Mouse (Mus musculus): ENCODE measurements at regions not wholly inside any gene's neighbourhood (a gene's known extent, or its start where the extent isn't known, plus 50 kb on each side); places are given as distances from the start of the nearest gene placed in this dataset.

GRCm38 (mm10) chr11:56767424-56767823 lies 243.8 kb upstream of the Gria1 start:
- no peak overlapping the region for H3K4me3 ChIP-seq
- H3K27ac ChIP-seq (replicated peaks) = no peak overlapping the region
- no peak for ATAC-seq (ENCODE audit: extremely low read depth, insufficient number of reproducible peaks, low FRiP score, low TSS enrichment)
- H3K9me3 ChIP-seq = no peaks in the 10 kb centered on the region
- H3K36me3 ChIP-seq = no peaks in the 10 kb centered on the region
- H3K4me2 ChIP-seq = no peak overlapping the region
- no peaks in the 10 kb centered on the region for H3K27me3 ChIP-seq (replicated peaks)
- no peak overlapping the region for H3K9ac ChIP-seq
- no peaks in the 10 kb centered on the region for H3K4me1 ChIP-seq

DNA sequence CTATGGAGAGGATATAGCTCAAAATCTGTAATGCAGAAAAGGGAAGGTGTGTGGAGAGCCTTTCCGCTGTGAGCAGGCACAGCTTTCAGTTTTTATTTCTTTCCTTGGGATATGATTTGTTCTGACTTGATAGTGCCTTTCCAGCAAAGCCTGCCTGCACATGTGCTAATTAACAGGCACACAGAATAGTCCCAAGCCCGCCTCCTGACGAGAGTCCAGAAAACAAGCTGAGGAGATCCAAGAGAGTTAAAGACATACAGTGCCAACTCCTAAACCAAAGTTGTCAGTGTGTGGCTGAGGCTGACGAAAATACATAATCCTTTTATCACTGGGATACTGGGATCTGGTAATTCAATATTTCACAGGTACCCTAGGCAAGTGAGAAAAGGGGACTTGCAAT lies 224.8 kb upstream of the Gria1 start:
- ATAC-seq (ENCODE audit: extremely low read depth, insufficient number of reproducible peaks, low FRiP score, low TSS enrichment) = no peak
- Histone ChIP-seq H3K27me3 (replicated peaks) (no peaks in the 10 kb centered on the region), H3K9me3 (no peaks in the 10 kb centered on the region), H3K4me1 (no peaks in the 10 kb centered on the region), H3K4me3 (no peak overlapping the region), H3K4me2 (no peak overlapping the region), H3K9ac (no peak overlapping the region), H3K36me3 (no peaks in the 10 kb centered on the region), H3K27ac (replicated peaks) (no peak overlapping the region)
- WGBS = 72% methylated on average over 4 of the region's 4 CpGs

- Histone ChIP-seq H3K4me2 (no peak overlapping the region), H3K27ac (replicated peaks) (no peak overlapping the region), H3K9me3 (no peaks in the 10 kb centered on the region), H3K4me3 (no peak overlapping the region), H3K4me1 (no peaks in the 10 kb centered on the region), H3K9ac (no peak overlapping the region), H3K27me3 (replicated peaks) (no peaks in the 10 kb centered on the region), H3K36me3 (no peaks in the 10 kb centered on the region)
- 69% methylated on average over 2 of the region's 2 CpGs for WGBS
- ATAC-seq (ENCODE audit: extremely low read depth, insufficient number of reproducible peaks, low FRiP score, low TSS enrichment) = no peak
Measured at GRCm38 (mm10) chr11:56792691-56793090, 218.5 kb upstream of the Gria1 start.

- H3K4me3 ChIP-seq = no peak overlapping the region
- no peaks in the 10 kb centered on the region for H3K4me1 ChIP-seq
- 74% methylated on average over 4 of the region's 4 CpGs for WGBS
- no peak for ATAC-seq (ENCODE audit: extremely low read depth, insufficient number of reproducible peaks, low FRiP score, low TSS enrichment)
- H3K27ac ChIP-seq (replicated peaks) = no peak overlapping the region
- no peaks in the 10 kb centered on the region for H3K27me3 ChIP-seq (replicated peaks)
- H3K36me3 ChIP-seq = no peaks in the 10 kb centered on the region
- no peak overlapping the region for H3K9ac ChIP-seq
- H3K9me3 ChIP-seq = no peaks in the 10 kb centered on the region
- no peak overlapping the region for H3K4me2 ChIP-seq
Measured at GRCm38 (mm10) chr11:56807314-56807713, 203.9 kb upstream of the Gria1 start.

DNA sequence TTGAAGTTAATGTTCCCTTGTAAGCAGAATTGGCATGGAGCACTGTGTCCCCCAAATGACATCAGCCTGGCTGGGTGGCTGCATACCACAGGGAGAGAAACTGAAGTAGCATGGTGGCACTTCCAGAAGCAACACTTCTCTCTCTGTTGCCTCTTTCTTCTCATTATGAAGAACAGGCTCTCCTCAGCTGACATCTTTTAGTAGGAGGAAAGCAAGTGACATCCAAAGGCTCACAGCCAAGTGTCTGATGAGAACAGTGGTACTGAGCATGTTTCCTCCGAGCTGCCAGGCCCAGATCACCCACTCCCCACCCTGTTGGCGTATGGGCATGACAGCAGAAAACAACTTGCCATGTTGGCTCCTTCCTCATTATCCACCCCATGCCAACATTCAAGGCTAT lies 201.0 kb upstream of the Gria1 start:
- no peak for ATAC-seq (ENCODE audit: extremely low read depth, insufficient number of reproducible peaks, low FRiP score, low TSS enrichment)
- no peaks in the 10 kb centered on the region for H3K27me3 ChIP-seq (replicated peaks)
- no peak overlapping the region for H3K4me3 ChIP-seq
- no peaks in the 10 kb centered on the region for H3K9me3 ChIP-seq
- H3K9ac ChIP-seq = no peak overlapping the region
- H3K4me1 ChIP-seq = no peaks in the 10 kb centered on the region
- WGBS = 76% methylated on average over 2 of the region's 2 CpGs
- H3K36me3 ChIP-seq = no peaks in the 10 kb centered on the region
- no peak overlapping the region for H3K4me2 ChIP-seq
- H3K27ac ChIP-seq (replicated peaks) = no peak overlapping the region

DNA sequence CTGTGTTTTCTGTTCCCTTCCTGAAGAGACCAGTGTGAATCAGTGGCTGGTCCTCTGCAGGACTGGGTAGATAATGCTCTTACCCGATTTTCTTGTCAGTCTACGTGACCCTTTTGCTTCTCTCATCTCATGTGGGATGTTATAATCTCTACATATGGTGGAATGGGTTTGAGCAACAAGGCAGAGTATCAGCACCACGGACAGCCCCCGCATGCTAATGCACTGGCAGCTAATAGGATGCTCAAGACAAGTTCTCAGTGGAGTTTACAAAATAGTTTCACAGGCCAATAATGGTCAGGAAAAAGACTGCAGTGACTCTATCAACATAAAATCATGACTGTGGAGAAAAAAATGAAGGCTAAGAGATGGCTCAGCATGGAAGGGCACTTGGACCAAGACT lies 199.1 kb upstream of the Gria1 start:
- Histone ChIP-seq H3K9ac (no peak overlapping the region), H3K27ac (replicated peaks) (no peak overlapping the region), H3K9me3 (no peaks in the 10 kb centered on the region), H3K36me3 (no peaks in the 10 kb centered on the region), H3K27me3 (replicated peaks) (no peaks in the 10 kb centered on the region), H3K4me1 (no peaks in the 10 kb centered on the region), H3K4me3 (no peak overlapping the region), H3K4me2 (no peak overlapping the region)
- no peak for ATAC-seq (ENCODE audit: extremely low read depth, insufficient number of reproducible peaks, low FRiP score, low TSS enrichment)
- WGBS = 33% methylated on average over 4 of the region's 4 CpGs

- no peaks in the 10 kb centered on the region for H3K4me1 ChIP-seq
- no peaks in the 10 kb centered on the region for H3K27me3 ChIP-seq (replicated peaks)
- H3K36me3 ChIP-seq = no peaks in the 10 kb centered on the region
- no peaks in the 10 kb centered on the region for H3K9me3 ChIP-seq
- H3K4me3 ChIP-seq = no peak overlapping the region
- no peak overlapping the region for H3K9ac ChIP-seq
- H3K4me2 ChIP-seq = no peak overlapping the region
- H3K27ac ChIP-seq (replicated peaks) = no peak overlapping the region
- no peak for ATAC-seq (ENCODE audit: extremely low read depth, insufficient number of reproducible peaks, low FRiP score, low TSS enrichment)
Measured at GRCm38 (mm10) chr11:56823471-56823870, 187.7 kb upstream of the Gria1 start.

DNA sequence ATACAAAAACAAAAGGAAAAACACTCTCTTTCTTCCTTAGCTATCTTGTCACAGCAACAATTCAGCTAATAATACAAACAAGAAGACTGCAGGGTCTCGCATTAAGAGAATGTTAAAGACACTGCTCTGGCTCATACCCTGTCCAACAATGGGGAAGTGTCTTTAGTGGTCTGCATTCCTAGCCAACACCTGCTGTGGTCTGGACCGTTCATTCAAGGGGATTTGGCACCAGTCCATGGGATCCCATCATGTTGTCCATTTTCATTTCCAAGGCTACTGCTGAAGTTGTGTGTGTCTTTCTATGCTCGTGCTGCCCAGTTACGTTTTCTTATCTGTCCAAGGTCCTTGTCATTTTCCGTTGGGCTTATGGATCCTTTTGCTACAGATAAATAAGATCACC lies 183.7 kb upstream of the Gria1 start:
- ATAC-seq (ENCODE audit: extremely low read depth, insufficient number of reproducible peaks, low FRiP score, low TSS enrichment) = no peak
- H3K27ac ChIP-seq (replicated peaks) = no peak overlapping the region
- H3K9ac ChIP-seq = no peak overlapping the region
- no peak overlapping the region for H3K4me3 ChIP-seq
- no peak overlapping the region for H3K4me2 ChIP-seq
- no peaks in the 10 kb centered on the region for H3K36me3 ChIP-seq
- H3K27me3 ChIP-seq (replicated peaks) = no peaks in the 10 kb centered on the region
- H3K4me1 ChIP-seq = no peaks in the 10 kb centered on the region
- WGBS = 59% methylated on average over 5 of the region's 5 CpGs
- H3K9me3 ChIP-seq = no peaks in the 10 kb centered on the region

DNA sequence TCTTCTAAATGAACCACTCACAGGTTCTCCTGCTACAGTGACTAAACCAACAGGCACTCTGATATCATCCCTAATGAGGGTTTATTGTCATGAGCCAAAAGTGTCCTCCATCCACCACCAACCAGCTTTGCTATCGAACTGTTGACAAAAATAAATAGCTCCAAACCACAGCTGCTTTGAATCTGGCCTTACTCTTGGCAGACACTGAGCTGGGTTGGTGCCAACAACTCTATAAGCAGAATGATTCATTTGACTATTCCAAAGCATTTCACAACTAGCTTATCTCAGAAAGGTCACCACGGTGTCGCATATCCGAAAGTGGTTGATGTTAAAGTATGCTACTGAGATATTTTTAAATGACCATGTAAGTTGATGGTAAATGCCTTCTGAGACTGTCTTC lies 148.5 kb upstream of the Gria1 start:
- peak overlapping the region; percentile 84 for H3K27ac ChIP-seq (replicated peaks)
- peak overlapping the region; percentile 30; the same call in 1 of the 2 replicates for H3K4me2 ChIP-seq
- 16% methylated on average over 4 of the region's 4 CpGs for WGBS

DNA sequence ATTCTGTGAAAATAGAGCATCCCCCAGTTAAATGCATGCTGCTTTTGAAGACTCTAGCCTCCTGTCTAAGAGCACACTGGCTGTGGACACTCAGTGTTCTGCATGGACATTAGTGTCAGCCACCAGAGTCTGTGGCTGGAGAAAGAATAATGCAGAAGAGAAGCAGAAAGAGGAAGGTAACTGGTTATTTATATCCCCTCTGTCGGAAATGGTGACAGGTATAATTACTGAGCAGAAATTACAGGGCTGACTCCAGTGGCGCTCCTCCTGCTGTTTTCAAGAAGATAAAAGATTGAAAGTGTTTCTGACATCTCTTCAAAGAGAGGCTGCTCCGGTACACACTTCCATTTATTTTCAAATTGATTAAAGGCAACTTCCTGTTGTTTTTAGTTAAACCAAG lies 139.5 kb upstream of the Gria1 start:
- no peaks in the 10 kb centered on the region for H3K27me3 ChIP-seq (replicated peaks)
- no peak overlapping the region for H3K27ac ChIP-seq (replicated peaks)
- H3K9ac ChIP-seq = no peak overlapping the region
- H3K4me1 ChIP-seq = peaks cover 9% of the 10 kb centered on the region
- 19% methylated on average over 3 of the region's 3 CpGs for WGBS
- H3K36me3 ChIP-seq = no peaks in the 10 kb centered on the region
- no peak overlapping the region for H3K4me3 ChIP-seq
- no peak for ATAC-seq (ENCODE audit: extremely low read depth, insufficient number of reproducible peaks, low FRiP score, low TSS enrichment)
- H3K9me3 ChIP-seq = no peaks in the 10 kb centered on the region; the same call in 1 of the 2 replicates
- peak overlapping the region; percentile 18; the same call in 1 of the 2 replicates for H3K4me2 ChIP-seq

More for the DNA sequence above, 148.5 kb upstream of the Gria1 start:
- H3K4me3 ChIP-seq = no peak overlapping the region
- no peak overlapping the region for H3K9ac ChIP-seq
- ATAC-seq (ENCODE audit: extremely low read depth, insufficient number of reproducible peaks, low FRiP score, low TSS enrichment) = peak; percentile 63; the same call in 1 of the 2 replicates
- no peaks in the 10 kb centered on the region for H3K27me3 ChIP-seq (replicated peaks)
- H3K9me3 ChIP-seq = no peaks in the 10 kb centered on the region
- H3K36me3 ChIP-seq = no peaks in the 10 kb centered on the region
- H3K4me1 ChIP-seq = peaks cover 24% of the 10 kb centered on the region

DNA sequence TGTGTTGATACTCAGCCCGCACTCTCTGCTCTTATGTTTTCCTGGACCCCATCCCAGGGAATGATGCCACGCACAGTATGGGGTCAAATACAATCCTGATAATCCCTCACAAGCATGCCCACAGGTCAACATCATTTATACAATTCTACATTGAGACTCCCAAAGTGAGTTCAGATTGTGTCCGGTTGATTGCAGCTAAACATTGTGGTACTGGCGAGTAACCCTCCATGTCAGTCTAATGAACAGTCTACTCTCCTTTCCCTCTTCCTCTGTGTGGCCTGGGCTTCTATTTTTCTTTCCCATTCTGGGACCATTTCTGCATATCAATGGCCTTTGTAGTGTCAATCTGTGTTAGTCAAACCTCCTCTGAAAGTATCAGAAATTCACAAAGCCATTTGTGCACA lies 112.6 kb upstream of the Gria1 start:
- no peaks in the 10 kb centered on the region for H3K36me3 ChIP-seq

GRCm38 (mm10) chr11:56901201-56901600 lies 110.0 kb upstream of the Gria1 start:
- Histone ChIP-seq H3K4me2 (no peak overlapping the region), H3K9me3 (no peaks in the 10 kb centered on the region), H3K27me3 (replicated peaks) (no peaks in the 10 kb centered on the region), H3K4me1 (no peaks in the 10 kb centered on the region), H3K9ac (no peak overlapping the region), H3K36me3 (no peaks in the 10 kb centered on the region), H3K27ac (replicated peaks) (no peak overlapping the region), H3K4me3 (no peak overlapping the region)
- no peak for ATAC-seq (ENCODE audit: extremely low read depth, insufficient number of reproducible peaks, low FRiP score, low TSS enrichment)
- 76% methylated on average over 3 of the region's 3 CpGs for WGBS

More for the DNA sequence above, 112.6 kb upstream of the Gria1 start:
- no peak for ATAC-seq (ENCODE audit: extremely low read depth, insufficient number of reproducible peaks, low FRiP score, low TSS enrichment)
- Histone ChIP-seq H3K4me2 (no peak overlapping the region), H3K9me3 (no peaks in the 10 kb centered on the region), H3K4me3 (no peak overlapping the region), H3K9ac (no peak overlapping the region), H3K4me1 (no peaks in the 10 kb centered on the region), H3K27ac (replicated peaks) (no peak overlapping the region), H3K27me3 (replicated peaks) (no peaks in the 10 kb centered on the region)
- WGBS = 75% methylated on average over 4 of the region's 4 CpGs
